ENCODE assay signal across 23 mouse cellular contexts in genomic region chr4:106597741-106598140, GRCm38 (mm10). TPM values are rescaled to one million over a fixed set of nuclear protein-coding genes. Genes with fewer than 3 reads are reported as not detected.
"Had no signal": no experiment of that assay in that cellular context is flagged by ENCODE, and none has a peak within 500 bp of the region (broad histone marks: within the 10 kb centered on the region; RNA-seq: fewer than 3 reads in every experiment).

No protein-coding gene starts in this region.

- H3K36me3 ChIP-seq: neural tube, embryonic 13.5 days; neural tube, embryonic 15.5 days; stomach, embryonic 15.5 days had no signal

- DNase-seq: retina, postnatal 1 day; right cerebral cortex, adult 18-20 months; right cerebral cortex, postnatal 14 days; right cerebral cortex, postnatal 25 days; right cerebral cortex, postnatal 4 days; spleen, adult 18-20 months; thymus, adult 18-20 months; thymus, adult 2 months; thymus, postnatal 14 days; thymus, postnatal 25 days; thymus, postnatal 36 days; thymus, postnatal 4 days had no signal

- H3K4me3 ChIP-seq: neural tube, embryonic 13.5 days; neural tube, embryonic 15.5 days; stomach, embryonic 15.5 days had no signal

- H3K4me1 ChIP-seq: neural tube, embryonic 13.5 days; neural tube, embryonic 15.5 days; stomach, embryonic 15.5 days had no signal

- H3K9me3 ChIP-seq: neural tube, embryonic 13.5 days; neural tube, embryonic 15.5 days; stomach, embryonic 15.5 days had no signal

- H3K27ac ChIP-seq: neural tube, embryonic 13.5 days; neural tube, embryonic 15.5 days; stomach, embryonic 15.5 days; stomach, postnatal 0 days had no signal

- H3K27me3 ChIP-seq: neural tube, embryonic 13.5 days; neural tube, embryonic 15.5 days; stomach, embryonic 15.5 days had no signal

- H3K4me2 ChIP-seq: neural tube, embryonic 13.5 days; neural tube, embryonic 15.5 days; stomach, embryonic 15.5 days had no signal

- H3K9ac ChIP-seq: neural tube, embryonic 13.5 days; neural tube, embryonic 15.5 days; stomach, embryonic 15.5 days had no signal

RNA-seq across cellular contexts. Expression of gene Lexm, which starts 19.3 kb away (rescaled TPM):
- total RNA-seq: neutrophil, adult 5-6 weeks had no signal
- polyA plus RNA-seq: neural tube, embryonic 14.5 days; neural tube, embryonic 15.5 days; small intestine, adult 2 months; spleen, adult 2 months; stomach, embryonic 14.5 days; stomach, embryonic 15.5 days; stomach, embryonic 16.5 days; stomach, postnatal 0 days; thymus, adult 2 months; thymus, postnatal 0 days had no signal

RNA-seq across cellular contexts. Expression of gene Ttc22, which starts 24.5 kb away (rescaled TPM):
- total RNA-seq: neutrophil, adult 5-6 weeks had no signal
